Mouse (Mus musculus): ENCODE data around the gene Map3k9.

DNA sequence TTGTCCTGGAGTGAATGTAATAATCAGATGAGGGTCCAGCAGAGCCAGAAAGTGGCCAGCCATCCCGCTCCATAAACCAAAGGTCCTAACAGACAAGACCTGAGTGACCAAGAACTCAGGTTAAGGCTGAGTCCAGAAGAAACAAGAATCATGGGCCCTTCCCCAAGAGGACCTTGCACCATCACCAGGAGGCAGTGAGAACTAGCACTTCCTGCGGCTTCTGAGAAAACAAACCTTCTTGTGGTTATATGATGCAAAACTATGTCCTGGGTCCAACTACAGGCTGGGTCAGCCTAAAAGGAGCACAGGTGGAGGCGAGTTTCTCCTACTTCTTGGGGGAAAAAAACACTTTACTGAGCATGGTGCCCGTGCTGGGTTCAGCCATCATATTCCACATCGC lies 16.6 kb downstream of the Map3k9 start:
- TF ChIP-seq POLR2AphosphoS2 (IDR thresholded peaks at IDR 0.05; ENCODE audit: insufficient read length, low read depth) (no peak), MYOD1 (IDR thresholded peaks at IDR 0.05; ENCODE audit: control insufficient read depth in 1 of 3, insufficient read length in 2 of 3, low read depth in 2 of 3) (no peak), MAX (IDR thresholded peaks at IDR 0.05; ENCODE audit: low read depth) (no peak)
